ENCODE assay signal across 11 mouse cellular contexts in genomic region chr19:44299902-44300301, GRCm38 (mm10). TPM values are rescaled to one million over a fixed set of nuclear protein-coding genes. Genes with fewer than 3 reads are reported as not detected.
A peak's percentile ranks its signal among the peaks of the same experiment; 100 is the strongest.
DNase-seq lines count a peak whose midpoint lies in the region; ATAC-seq and TF ChIP-seq lines count a peak whose summit lies in the region.
"Had no signal": no experiment of that assay in that cellular context is flagged by ENCODE, and none has a peak within 500 bp of the region (broad histone marks: within the 10 kb centered on the region; RNA-seq: fewer than 3 reads in every experiment).

No protein-coding gene starts in this region.

- peaks cover 84% of the 10 kb centered on the region for H3K36me3 ChIP-seq in lung, embryonic 15.5 days
- H3K36me3 ChIP-seq in forebrain, postnatal 0 days (ENCODE audit: insufficient read depth) = peaks cover 69% of the 10 kb centered on the region
- peaks cover 96% of the 10 kb centered on the region for H3K36me3 ChIP-seq in liver, embryonic 13.5 days
- peaks cover 84% of the 10 kb centered on the region for H3K36me3 ChIP-seq in stomach, embryonic 14.5 days (ENCODE audit: control insufficient read depth, insufficient read depth, low read length)

- TF ChIP-seq POLR2A in lung, adult 2 months (IDR thresholded peaks at IDR 0.05; ENCODE audit: borderline replicate concordance, extremely low read depth, low read depth, low read length) = no peak

- H3K4me1 ChIP-seq in lung, embryonic 15.5 days = peaks cover 91% of the 10 kb centered on the region
- H3K4me1 ChIP-seq in lung, adult 2 months (ENCODE audit: control insufficient read depth, insufficient read depth, low read length) = peaks cover 14% of the 10 kb centered on the region
- peaks cover 31% of the 10 kb centered on the region; the same call in 1 of the 2 replicates for H3K4me1 ChIP-seq in forebrain, postnatal 0 days (ENCODE audit: insufficient read depth)
- peaks cover 80% of the 10 kb centered on the region for H3K4me1 ChIP-seq in liver, embryonic 13.5 days (replicated peaks)
- H3K4me1 ChIP-seq in stomach, embryonic 14.5 days (ENCODE audit: control insufficient read depth, insufficient read depth, low read length) = peaks cover 65% of the 10 kb centered on the region

- 23% methylated on average over 6 of the region's 6 CpGs for WGBS in lung, embryonic 15.5 days
- WGBS in lung, adult 2 months = 44% methylated on average over 6 of the region's 6 CpGs
- WGBS in forebrain, postnatal 0 days = 59% methylated on average over 6 of the region's 6 CpGs
- 17% methylated on average over 6 of the region's 6 CpGs for WGBS in liver, embryonic 13.5 days (ENCODE audit: insufficient replicate concordance)
- 59% methylated on average over 6 of the region's 6 CpGs for WGBS in stomach, embryonic 14.5 days

- H3K9ac ChIP-seq in lung, embryonic 15.5 days = no peak overlapping the region
- peak overlapping the region; percentile 23; the same call in 1 of the 2 replicates for H3K9ac ChIP-seq in forebrain, postnatal 0 days
- H3K9ac ChIP-seq in liver, embryonic 13.5 days = peak overlapping the region; percentile 23; the same call in 1 of the 2 replicates
- no peak overlapping the region for H3K9ac ChIP-seq in stomach, embryonic 14.5 days (replicated peaks; ENCODE audit: low read depth, low read length)

- H3K27ac ChIP-seq in lung, embryonic 15.5 days = peak overlapping the region; percentile 53
- no peak overlapping the region for H3K27ac ChIP-seq in forebrain, postnatal 0 days (ENCODE audit: low read depth, low read length)
- peak overlapping the region; percentile 79 for H3K27ac ChIP-seq in liver, embryonic 13.5 days
- peak overlapping the region; percentile 39; the same call in 1 of the 2 replicates for H3K27ac ChIP-seq in stomach, embryonic 14.5 days (ENCODE audit: low read length)

- no peaks in the 10 kb centered on the region for H3K27me3 ChIP-seq in lung, embryonic 15.5 days
- H3K27me3 ChIP-seq in forebrain, postnatal 0 days (ENCODE audit: insufficient read depth, low read length) = no peaks in the 10 kb centered on the region
- no peaks in the 10 kb centered on the region for H3K27me3 ChIP-seq in liver, embryonic 13.5 days
- H3K27me3 ChIP-seq in stomach, embryonic 14.5 days (ENCODE audit: control insufficient read depth, insufficient read depth, low read length) = no peaks in the 10 kb centered on the region
- H3K27me3 ChIP-seq: Patski had no signal

- no peak for DNase-seq in lung, adult 2 months
- DNase-seq in forebrain, postnatal 0 days = no peak
- peak; percentile 30 for DNase-seq in liver, embryonic 13.5 days
- no peak for DNase-seq in cerebellum, adult 18-20 months
- DNase-seq in urinary bladder, postnatal 4 days (ENCODE audit: low spot score in 2 of 2) = no peak
- DNase-seq: cerebellum, adult 11 months; gastrocnemius, postnatal 14 days had no signal

- ATAC-seq in lung, embryonic 15.5 days (ENCODE audit: borderline replicate concordance, extremely low read depth, low FRiP score, low TSS enrichment) = no peak
- ATAC-seq in forebrain, postnatal 0 days = no peak
- peak; percentile 62 for ATAC-seq in liver, embryonic 13.5 days (ENCODE audit: low read depth)
- no peak for ATAC-seq in stomach, embryonic 14.5 days (ENCODE audit: insufficient number of reproducible peaks, insufficient read depth, low FRiP score, low read depth)
- ATAC-seq in erythroid progenitor cell, adult 5-6 weeks (replicated peaks; ENCODE audit: low FRiP score, poor library complexity, severe bottlenecking) = no peak
- ATAC-seq: Patski had no signal

- peak overlapping the region; percentile 90 for H3K4me2 ChIP-seq in lung, embryonic 15.5 days
- peak overlapping the region; percentile 98 for H3K4me2 ChIP-seq in forebrain, postnatal 0 days (ENCODE audit: low read depth)
- H3K4me2 ChIP-seq in liver, embryonic 13.5 days = peak overlapping the region; percentile 83
- peak overlapping the region; percentile 16; the same call in 1 of the 2 replicates for H3K4me2 ChIP-seq in stomach, embryonic 14.5 days (replicated peaks; ENCODE audit: low read depth, low read length)

- no peak for TF ChIP-seq CTCF in lung, adult 2 months (IDR thresholded peaks at IDR 0.05; ENCODE audit: insufficient read depth, low read length)
- TF ChIP-seq CTCF in forebrain, postnatal 0 days (IDR thresholded peaks at IDR 0.05; ENCODE audit: low read depth) = no peak

- H3K9me3 ChIP-seq in lung, embryonic 15.5 days = no peaks in the 10 kb centered on the region
- no peaks in the 10 kb centered on the region for H3K9me3 ChIP-seq in forebrain, postnatal 0 days (ENCODE audit: low read length)
- no peaks in the 10 kb centered on the region for H3K9me3 ChIP-seq in liver, embryonic 13.5 days (replicated peaks)
- no peaks in the 10 kb centered on the region for H3K9me3 ChIP-seq in stomach, embryonic 14.5 days (ENCODE audit: control insufficient read depth, low read depth, low read length)

- H3K4me3 ChIP-seq in lung, embryonic 15.5 days = no peak overlapping the region
- no peak overlapping the region for H3K4me3 ChIP-seq in lung, adult 2 months (replicated peaks; ENCODE audit: extremely low read depth, low read depth, low read length)
- no peak overlapping the region for H3K4me3 ChIP-seq in forebrain, postnatal 0 days (ENCODE audit: low read depth, low read length)
- 0 out of 2 replicates have a peak overlapping the region, but pooled peaks have one; percentile 12 for H3K4me3 ChIP-seq in liver, embryonic 13.5 days (replicated peaks)
- no peak overlapping the region for H3K4me3 ChIP-seq in stomach, embryonic 14.5 days (ENCODE audit: low read depth, low read length)

RNA-seq across cellular contexts. Expression of gene Scd2, which starts 6.4 kb away (rescaled TPM):
- 210 and 224 TPM in 2 replicates for polyA plus RNA-seq in lung, embryonic 15.5 days (2015; fragmentation: Nextera tagmentation; extraction: Ambion mirVana)
- 289 and 384 TPM in 2 replicates for polyA plus RNA-seq in lung, adult 2 months (2012; rRNA removed)
- total RNA-seq in forebrain, postnatal 0 days (2014; rRNA removed) = 540 and 696 TPM in 2 replicates
- 162 and 210 TPM in 2 replicates for polyA plus RNA-seq in forebrain, postnatal 0 days (2015; fragmentation: Nextera tagmentation; extraction: Ambion mirVana)
- 73.7 and 106 TPM in 2 replicates for polyA plus RNA-seq in liver, embryonic 13.5 days (2015; fragmentation: Nextera tagmentation; extraction: Ambion mirVana)
- 237 and 282 TPM in 2 replicates for polyA plus RNA-seq in stomach, embryonic 14.5 days (2014; fragmentation: Nextera tagmentation; extraction: Ambion mirVana)
- total RNA-seq in erythroid progenitor cell, adult 5-6 weeks (2015; ENCODE audit: low replicate concordance) = 13.7 and 18.9 TPM in 2 replicates
- total RNA-seq in erythroid progenitor cell, adult 5-6 weeks (2017; ENCODE audit: low replicate concordance) = 9.4 and 13.2 TPM in 2 replicates

RNA-seq across cellular contexts. Expression of gene Scd4, which starts 33.0 kb away (rescaled TPM):
- polyA plus RNA-seq in lung, embryonic 15.5 days (2015; fragmentation: Nextera tagmentation; extraction: Ambion mirVana) = 0.15 and 0.35 TPM in 2 replicates
- polyA plus RNA-seq in lung, adult 2 months (2012; rRNA removed) = 0.46 and 0.97 TPM in 2 replicates
- 0.23 and 0.43 TPM in 2 replicates for total RNA-seq in forebrain, postnatal 0 days (2014; rRNA removed)
- polyA plus RNA-seq in forebrain, postnatal 0 days (2015; fragmentation: Nextera tagmentation; extraction: Ambion mirVana) = 0.11 and 0.25 TPM in 2 replicates
- polyA plus RNA-seq in liver, embryonic 13.5 days (2015; fragmentation: Nextera tagmentation; extraction: Ambion mirVana) = 0.05 TPM in 1 of 2 replicates, not detected in the other
- 0.10 and 0.25 TPM in 2 replicates for polyA plus RNA-seq in stomach, embryonic 14.5 days (2014; fragmentation: Nextera tagmentation; extraction: Ambion mirVana)
- not detected in 2 replicates for total RNA-seq in erythroid progenitor cell, adult 5-6 weeks (2015; ENCODE audit: low replicate concordance)
- 2.1 TPM in 1 of 2 replicates, not detected in the other for total RNA-seq in erythroid progenitor cell, adult 5-6 weeks (2017; ENCODE audit: low replicate concordance)

Comparison
In these comparisons a context has a peak if more than half of its experiments do, and no peak if none do; other contexts are left out.
1. H3K4me2 ChIP-seq: peak in every context shown above with its lines; median percentile 98 in forebrain, postnatal 0 days; 90 in lung, embryonic 15.5 days; 83 in liver, embryonic 13.5 days; 16 in stomach, embryonic 14.5 days.
2. H3K9ac ChIP-seq: peak in forebrain, postnatal 0 days (single experiment) and liver, embryonic 13.5 days (single experiment); none in lung, embryonic 15.5 days (single experiment) and stomach, embryonic 14.5 days (single experiment).